Mouse (Mus musculus): ENCODE measurements around the gene Chga.
A peak's percentile ranks its signal among the peaks of the same experiment; 100 is the strongest.

Gene Chga

DNA sequence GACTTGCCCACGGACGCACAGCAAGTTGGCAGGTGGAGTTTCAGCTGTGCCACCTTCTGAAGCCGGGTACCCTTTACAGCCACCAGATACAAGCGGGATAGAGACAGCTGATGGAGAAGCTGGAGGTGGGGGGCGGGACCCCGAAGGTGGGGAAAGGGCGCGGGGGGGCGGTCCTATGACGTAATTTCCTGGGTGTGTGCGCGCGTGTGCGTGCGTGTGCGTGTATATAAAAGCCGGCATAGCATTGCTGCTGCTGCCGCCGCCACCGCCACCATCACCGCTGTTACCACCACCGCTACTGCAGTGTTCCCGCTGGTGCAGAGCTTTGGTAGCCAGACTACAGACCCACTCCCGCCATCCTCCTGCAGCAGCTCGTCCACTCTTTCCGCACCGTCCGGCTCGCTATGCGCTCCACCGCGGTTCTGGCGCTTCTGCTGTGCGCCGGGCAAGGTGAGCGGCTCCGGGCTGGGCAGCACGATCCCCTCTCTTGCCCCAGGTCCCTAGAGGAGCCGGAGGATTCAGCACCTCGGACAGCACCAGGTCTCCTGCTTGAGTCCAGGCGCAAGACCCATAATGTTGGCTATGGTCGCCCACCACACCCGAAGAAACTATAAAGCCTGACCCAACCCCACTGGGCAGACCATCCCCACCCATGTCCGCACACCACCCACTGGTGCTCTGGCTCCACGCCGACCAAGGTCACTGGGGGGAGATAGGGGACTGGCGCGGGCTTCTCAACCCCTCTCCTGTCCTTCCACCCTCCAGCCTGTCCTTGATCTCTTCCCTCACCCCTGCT is at the start of gene Chga:
TSS of gene Chga (plus strand) at position 249 of the 796 bp plus-strand sequence.
- DNase-seq (ENCODE audit: low read depth, low spot score): peak; percentile 68

DNA sequence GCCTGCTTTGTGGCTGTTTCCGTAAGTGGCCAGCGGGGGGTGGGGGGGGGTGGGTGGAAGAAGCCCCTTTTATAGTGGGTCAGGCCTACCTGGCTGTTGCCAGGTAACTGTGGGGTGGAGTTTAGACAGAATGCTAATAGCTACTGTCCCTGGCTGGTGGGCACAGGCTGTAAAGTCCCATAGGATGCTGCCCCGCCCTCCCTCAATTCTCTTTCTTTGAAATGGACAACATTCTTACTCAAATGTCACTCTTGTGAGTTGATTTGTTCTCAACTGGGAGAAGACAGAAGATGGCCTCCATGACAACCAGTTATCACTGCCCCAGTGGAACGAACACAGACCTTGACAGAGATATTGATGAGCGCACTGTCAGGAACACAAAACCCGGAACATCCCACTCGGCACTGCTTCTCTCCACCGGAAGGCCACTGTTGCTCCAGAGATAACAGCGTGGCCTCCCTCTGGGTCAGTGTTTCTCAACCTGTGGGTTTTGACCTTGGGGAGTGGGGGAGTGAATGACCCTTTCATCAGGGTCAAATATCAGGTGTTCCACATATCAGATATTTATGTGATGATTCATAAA is 49.5 kb upstream of the Chga start:
- DNase-seq (ENCODE audit: low read depth, low spot score): no peak

DNA sequence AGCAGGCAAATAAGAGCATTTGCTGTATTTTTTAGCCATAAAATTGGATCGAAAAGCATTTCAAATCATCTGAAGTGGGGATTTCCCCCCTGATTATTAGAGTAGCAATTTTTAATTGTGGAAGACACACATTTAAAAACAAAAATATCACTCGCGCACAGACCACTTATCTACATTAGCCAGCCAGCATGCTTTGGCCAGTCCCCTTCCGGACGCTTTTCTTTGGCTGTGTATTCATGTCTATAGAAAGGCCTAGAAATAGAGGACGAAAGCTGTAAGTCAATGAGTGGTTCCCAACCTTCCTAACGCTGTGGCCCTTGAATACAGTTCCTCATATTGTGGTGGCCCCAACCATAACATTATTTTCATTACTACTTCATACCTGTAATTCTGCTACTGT is 48.8 kb upstream of the Chga start:
- DNase-seq (ENCODE audit: low read depth, low spot score): no peak

DNA sequence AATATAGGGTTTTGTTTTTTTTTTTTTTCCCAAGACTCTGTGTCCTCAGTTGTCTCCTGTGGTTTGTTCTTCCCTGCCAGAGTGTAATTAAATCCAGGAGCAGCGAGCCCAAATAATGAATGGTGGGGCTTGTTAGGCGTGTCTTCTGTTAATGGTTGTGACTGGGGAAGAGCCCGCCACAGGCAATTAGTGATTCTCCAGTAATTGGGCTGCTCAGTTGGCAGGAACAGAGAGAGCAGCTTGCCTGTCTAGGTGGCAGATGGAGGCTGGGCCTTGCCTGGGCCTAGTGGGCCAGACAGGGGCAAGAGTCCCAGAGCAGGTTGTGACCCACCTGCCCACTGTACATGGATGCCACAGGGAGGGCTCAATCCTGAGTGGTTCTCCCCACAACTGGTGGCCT is 43.4 kb upstream of the Chga start:
- DNase-seq (ENCODE audit: low read depth, low spot score): peak; percentile 11

DNA sequence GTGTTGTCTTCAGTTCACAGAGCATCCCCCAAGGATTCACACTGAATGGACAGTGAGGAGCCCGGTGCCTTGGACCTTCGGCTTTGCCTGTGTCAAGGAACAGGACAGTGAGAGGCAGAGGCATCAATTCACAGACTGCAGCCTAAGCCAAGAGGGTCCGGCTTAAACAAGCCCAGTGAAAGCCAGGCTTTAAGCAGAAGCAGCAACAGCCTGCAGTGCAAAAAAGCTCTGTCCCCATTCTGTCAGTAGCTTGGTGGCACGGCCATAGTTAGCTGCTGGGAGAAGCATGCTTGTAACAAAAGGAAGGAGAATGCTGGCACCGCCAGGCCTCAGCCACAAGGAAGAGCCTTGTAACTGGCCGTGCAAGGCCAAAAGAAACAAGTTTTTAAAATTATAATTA is 40.6 kb upstream of the Chga start:
- no peak for DNase-seq (ENCODE audit: low read depth, low spot score)

DNA sequence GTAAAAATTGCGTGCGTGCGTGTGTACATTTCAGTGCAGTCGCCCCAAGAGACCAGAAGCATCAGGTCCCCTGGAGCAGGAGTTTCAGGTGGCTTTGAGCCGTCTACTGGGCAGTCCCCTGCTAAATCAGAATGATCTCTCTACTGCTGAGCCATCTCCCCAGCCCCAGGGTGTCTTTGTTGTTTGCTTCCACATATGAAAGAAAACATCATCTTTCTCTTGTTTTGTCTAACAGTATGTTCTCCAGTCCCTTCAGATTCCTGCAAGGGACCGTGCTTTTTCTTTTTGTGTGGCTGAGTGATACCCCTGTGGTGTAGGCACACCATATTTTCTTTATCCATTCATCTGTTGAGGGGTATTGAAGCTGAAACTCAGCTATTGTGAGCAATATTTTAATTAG is 40.0 kb upstream of the Chga start:
- no peak for DNase-seq (ENCODE audit: low read depth, low spot score)

DNA sequence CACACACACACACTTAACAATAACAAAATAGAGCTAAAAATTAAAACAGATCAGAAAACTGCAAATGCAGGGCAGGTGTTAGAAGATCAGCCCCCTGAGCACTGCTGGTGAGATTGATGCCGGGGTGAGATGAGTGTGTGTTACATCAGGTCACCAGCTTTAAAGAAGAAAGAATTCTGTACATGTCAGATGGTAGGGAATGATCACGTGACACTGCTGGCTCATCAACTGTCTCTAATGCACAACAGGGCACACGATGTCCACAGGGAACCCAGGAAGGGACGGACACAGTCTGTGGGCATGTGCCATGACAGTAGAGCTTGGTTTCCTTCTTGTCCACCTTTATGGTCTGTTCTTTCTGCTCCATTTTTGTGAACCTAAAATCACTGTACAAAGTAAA is 38.6 kb upstream of the Chga start:
- no peak for DNase-seq (ENCODE audit: low read depth, low spot score)

DNA sequence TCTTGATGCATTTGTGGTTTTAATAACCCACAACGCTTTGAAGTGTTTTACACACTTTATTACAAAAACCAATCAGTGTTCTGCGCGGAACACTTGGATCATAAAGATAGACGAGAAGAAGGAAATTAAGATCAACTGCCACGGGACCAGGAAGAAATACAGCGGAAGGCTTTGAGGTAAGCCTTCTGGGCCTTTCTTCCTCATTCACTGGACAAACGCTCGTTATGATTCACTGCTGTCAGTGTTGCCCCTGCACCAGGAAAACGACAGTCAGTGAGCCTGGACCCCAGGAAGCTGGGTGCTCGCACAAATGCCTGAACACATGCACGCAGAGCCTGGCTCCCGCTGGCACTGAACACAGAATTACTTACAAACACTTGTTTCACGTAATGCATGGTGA is 37.1 kb upstream of the Chga start:
- no peak for DNase-seq (ENCODE audit: low read depth, low spot score)

DNA sequence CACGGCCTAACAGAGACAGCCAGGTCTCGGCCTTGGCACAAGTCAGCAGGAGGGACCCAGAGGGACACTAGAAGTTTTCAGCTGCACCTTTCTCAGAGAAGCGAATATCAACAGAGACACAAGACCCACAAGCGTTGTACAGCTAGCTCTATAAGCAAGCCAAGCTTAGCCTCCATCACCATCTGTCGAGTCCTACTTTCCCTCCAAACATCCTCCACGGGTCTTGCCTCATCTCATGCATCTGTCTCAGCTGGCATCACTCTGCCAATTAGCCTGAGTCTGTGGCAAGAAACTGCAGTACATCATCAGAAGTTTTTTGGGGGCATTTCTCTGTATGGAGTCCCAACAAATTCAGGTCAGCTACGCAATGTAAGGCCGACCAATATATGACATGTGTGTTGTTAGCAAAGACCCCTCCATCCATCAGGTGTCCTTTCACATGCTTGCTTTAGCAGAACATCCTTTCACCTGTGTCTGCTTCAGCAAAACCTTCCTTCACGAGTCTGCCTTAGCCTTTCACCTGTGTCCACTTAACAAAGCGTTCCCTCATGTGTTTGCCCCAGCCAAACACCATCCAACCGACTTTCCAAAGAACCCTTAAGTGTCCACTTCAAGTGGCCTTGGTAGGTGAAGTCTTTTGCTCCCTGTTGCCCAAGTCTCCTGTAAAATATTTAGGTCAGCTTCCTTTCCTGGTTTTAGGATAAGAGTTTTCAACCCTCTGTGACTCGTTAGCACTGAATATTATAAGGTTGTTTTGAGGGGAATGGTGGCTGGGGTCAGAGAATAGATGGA is 34.6 kb upstream of the Chga start:
- no peak for DNase-seq (ENCODE audit: low read depth, low spot score)

DNA sequence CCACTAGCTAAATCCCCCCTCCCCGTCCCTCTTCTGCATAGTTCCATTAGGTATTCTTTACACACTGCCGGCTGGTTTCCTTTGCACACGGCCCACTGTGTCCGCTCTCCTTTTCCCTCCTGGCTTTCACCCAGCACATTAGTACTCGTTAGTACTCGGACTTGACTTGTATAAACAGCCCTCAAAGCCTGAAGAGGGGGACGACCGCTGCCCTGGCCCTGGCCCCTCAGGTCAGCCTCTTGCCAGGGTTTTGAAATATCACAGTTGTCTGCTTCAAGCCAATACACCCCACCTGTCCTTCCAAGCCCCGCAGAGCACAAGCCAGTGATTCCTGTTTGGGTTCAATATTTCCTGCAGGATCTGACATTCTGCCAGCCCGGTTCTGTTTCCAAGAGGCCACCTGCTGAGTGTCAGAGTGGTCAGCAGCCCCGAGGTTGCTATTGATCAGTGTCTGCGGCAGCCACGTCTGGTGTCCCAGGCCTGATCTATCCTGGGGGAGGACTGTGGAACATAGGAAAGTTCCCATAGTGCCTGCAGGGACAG is 32.9 kb upstream of the Chga start:
- no peak for DNase-seq (ENCODE audit: low read depth, low spot score)

DNA sequence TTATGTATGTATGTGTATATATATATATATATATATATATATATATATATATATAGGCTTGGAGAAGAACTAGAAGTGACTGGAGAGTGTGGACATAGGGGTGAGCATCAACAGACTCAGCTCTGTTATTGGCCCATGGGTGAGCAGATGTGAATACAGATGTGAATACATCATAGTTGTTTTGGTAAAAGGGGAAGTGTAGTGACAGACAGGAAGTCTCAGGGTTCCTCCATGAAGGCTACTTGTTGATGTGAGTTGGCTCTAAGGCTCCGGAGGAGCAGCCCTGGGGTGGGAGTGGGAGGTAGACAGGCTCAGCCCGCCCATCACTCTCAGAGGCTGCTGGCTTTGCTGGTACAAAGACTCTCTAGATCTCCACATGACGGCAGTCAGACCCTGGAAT is 30.6 kb upstream of the Chga start:
- no peak for DNase-seq (ENCODE audit: low read depth, low spot score)

DNA sequence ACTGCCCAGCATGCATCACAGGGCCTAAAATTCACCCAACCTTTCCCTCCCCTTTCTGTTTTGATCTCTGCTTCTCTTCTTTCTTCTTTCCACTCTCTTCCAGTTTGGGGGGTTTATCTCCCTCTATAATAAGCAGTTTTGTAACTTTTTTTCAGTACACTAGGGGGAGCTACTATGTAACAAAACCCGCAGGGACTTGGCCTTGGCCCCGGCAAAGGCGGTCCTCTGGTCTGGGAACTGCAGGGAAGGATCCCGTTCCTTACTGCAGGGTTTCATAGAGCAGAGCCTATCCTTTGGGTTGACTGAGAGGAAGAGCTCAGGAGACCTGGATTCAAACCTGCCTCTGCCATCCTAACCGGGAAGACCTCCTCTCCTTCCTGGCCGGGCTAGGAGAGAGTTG is 30.0 kb upstream of the Chga start:
- DNase-seq (ENCODE audit: low read depth, low spot score): peak; percentile 15

DNA sequence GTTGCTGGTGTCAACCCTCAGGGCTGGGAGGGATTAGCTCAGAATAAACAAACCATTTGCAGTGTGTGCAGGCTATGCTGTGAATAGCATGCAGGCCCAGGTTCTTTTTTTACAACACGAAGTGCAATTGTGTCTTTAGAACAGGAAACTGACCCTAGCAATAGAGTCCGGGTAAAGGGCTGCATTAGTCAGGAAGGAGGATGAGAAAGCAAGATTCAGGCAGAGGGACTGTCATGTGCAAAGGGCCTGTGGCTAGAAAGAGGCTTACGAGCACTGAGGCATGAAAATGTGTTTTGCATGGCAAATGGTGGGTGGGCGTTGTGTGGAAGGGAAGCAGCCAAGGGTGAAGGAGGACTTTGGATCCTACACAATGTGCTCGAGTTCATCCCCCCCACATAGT is 26.8 kb upstream of the Chga start:
- no peak for DNase-seq (ENCODE audit: low read depth, low spot score)

DNA sequence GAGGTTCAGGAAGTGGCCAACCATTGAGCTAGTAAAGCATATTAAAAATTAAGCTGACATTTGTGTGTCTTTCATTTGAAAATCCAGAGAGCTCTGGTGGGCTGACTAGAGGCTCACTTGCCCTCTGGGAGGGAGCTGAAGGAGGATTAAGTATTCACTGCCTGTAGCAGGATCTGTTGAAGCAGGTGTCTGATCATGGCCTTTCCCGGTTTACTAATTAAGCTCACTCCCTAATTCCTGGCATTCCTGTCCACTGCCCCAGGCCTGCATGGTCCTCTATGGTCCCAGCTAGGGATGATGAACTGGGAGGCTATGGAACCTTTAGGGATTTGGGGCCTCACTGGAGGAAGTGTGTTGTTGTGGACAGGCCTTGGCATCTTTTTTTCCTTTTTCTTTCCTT is 19.0 kb upstream of the Chga start:
- DNase-seq (ENCODE audit: low read depth, low spot score): no peak

DNA sequence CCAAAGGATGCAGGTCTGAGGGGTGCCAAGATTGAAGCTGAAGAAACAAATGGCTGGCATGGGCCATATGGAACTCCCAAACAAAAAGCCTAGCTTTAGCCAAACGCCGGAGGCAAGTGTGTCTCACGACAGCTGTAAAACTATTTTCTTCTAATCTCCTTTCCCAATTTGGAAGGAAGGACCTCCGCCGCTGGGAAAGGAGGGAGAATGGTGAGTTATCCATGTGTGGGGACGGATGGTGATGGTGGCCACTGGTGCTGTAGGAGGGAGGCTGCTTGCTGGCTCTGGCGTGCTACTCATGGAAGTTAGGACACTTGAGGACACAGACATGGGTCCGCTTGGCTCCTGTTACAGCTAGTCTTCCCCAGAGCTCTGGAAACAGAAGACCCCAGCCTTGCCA is 14.5 kb upstream of the Chga start:
- DNase-seq (ENCODE audit: low read depth, low spot score): no peak

DNA sequence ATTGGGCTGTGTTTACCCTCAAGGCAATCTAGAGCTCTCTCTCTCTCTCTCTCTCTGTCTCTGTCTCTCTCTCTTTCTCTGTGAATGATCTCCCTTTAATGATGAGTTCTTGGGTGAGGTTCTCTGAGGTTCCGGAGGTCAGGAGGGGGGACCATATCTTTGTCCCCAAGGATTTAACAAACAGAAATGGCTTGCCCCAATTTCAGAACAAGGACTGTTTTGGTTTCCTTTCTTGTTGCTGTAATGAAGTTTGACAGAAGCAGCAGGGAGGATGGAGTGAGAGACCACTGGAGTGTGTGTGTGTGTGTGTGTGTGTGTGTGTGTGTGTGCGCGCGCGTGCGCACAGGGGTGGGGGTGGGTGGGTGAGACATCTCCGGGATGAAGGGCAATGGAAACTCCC is 13.6 kb upstream of the Chga start:
- no peak for DNase-seq (ENCODE audit: low read depth, low spot score)

DNA sequence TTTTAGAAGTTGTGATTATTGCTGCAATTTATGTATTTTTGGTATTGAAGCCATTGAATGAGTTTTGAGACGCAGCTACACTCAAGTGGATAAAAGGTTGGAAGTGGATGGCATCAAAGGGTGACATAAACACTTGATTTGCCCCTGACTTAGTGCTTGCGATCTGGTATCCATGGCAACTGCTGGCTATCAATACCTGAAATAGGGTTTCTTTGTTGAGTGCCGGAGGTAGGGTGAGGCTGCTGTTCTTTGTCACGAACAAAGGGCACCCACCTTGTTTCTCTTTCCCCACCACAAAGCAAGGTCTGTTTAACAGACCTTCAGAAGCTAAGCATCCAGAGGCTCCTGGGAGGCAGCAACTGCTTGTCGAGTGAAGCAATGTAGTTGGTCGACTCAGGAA is 9.6 kb upstream of the Chga start:
- DNase-seq (ENCODE audit: low read depth, low spot score): no peak

DNA sequence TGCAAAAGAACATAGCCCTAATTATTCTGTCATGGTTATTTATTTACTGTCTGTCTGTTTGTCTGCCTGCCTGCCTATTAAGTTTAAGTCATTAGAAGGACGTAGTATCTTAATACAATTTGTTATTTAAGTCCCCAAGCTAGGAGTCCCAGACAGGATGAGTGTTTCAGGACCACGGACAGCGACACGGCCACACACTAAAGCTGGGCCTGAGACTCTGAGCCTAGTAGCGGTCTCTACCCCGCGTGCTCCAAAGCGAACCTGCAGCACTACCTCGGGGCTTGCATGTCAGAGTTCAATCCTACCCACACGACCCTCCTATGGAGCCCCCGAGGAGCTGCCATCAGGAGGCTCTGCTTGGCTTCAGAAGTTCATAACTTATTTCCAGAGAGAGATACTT is 4.2 kb upstream of the Chga start:
- DNase-seq (ENCODE audit: low read depth, low spot score): no peak

DNA sequence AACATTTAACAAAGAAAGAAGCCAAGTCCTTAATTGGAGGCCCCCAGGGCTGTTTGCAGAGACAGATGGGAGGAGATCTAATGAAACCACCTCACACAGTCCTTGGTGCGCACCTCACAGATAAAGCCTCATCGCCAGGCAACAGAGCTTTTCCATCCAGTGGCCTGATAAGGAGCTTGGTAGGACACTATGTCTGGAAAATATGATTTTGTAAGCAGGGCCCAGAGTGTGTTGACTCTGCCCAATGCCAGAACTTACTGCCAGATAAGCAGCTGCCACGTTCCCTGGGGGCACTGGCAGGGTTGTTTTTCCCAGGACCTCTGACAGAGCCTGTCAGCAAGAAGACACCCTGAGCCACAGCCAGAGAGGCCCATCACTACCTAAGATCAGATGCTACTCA is 3.6 kb upstream of the Chga start:
- DNase-seq (ENCODE audit: low read depth, low spot score): no peak

DNA sequence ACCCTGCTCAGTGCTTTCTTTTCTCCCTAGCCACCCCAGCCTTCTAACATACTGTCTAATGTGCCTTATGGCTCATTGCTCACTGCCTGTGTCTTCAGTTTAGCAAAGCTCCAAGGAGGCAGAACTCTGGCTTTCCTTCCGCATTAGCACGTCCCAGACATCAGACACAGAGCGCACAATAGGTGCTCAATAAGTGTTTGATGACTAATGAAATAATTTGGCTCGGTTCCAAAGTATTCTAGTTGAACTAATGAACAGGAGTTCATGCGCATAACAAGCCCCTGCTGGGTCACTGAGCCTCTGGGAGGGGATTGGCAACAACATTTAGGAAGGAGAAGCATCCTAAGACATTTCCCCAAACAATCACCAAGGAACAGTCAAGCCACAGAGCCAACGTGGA is 2.8 kb upstream of the Chga start:
- no peak for DNase-seq (ENCODE audit: low read depth, low spot score)

DNA sequence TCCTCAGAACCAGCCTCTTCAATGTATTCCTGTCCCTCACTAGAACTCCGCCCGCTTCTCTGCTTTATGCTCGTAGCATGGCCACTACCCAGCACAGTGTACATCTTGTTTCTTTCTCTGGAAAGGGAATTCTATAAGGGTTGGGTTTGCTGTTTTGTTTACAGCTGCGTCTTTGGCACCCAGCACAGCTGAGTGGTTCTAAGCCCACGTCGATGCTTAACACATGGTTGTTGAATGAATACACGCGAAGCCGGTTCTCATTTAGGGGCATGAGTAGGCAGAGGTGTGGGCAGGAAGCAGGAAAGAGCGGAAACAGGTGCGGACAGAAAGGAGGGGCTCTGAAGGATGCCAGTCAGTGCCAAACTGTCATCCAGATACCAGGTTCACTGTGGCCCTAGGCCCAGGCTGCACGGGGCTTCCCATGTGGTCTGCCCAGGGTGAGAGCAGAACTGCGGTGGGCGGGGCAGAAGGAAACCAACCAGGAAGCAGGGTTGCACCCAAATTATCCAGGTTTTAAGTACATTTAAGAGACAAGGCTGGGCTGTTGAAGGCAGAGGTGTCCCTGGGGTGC is 979 bp upstream of the Chga start:
- DNase-seq (ENCODE audit: low read depth, low spot score): no peak

DNA sequence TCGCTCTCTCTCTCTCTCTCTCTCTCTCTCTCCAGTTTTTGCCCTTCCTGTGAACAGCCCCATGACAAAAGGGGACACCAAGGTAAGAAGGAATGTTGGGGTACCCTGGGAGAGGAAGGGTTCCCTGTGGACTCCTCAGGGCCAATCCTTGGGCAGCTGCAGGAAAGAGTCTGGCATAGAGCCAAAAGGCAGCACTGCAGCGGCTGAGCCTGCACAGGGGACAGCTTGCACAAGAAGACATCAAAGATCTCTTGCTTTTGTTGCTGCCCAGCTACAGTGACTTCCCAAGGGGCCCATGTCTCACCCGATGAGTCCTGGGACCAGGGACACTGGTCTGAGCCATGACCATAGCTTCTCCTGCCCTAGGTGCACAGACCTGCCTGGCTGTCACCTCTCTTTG is 1.1 kb downstream of the Chga start:
- DNase-seq (ENCODE audit: low read depth, low spot score): no peak
